Mouse (Mus musculus): ENCODE measurements at regions not wholly inside any gene's neighbourhood (a gene's known extent, or its start where the extent isn't known, plus 50 kb on each side); places are given as distances from the start of the nearest gene placed in this dataset.

- no peaks in the 10 kb centered on the region for H3K27me3 ChIP-seq
- no peaks in the 10 kb centered on the region for H3K36me3 ChIP-seq
- H3K4me2 ChIP-seq, result no peak overlapping the region
- WGBS, result 63% methylated on average over 17 of the region's 17 CpGs
- no peaks in the 10 kb centered on the region for H3K9me3 ChIP-seq
- no peak for ATAC-seq (ENCODE audit: insufficient number of reproducible peaks, low FRiP score, low TSS enrichment, low read depth)
- no peaks in the 10 kb centered on the region for H3K4me1 ChIP-seq
- no peak overlapping the region for H3K4me3 ChIP-seq
- H3K27ac ChIP-seq, result no peak overlapping the region
- H3K9ac ChIP-seq, result no peak overlapping the region
Measured at GRCm38 (mm10) chr5:90026835-90027753, 144.0 kb upstream of the Adamts3 start.

- no peak overlapping the region for H3K4me3 ChIP-seq
- H3K4me2 ChIP-seq, result no peak overlapping the region
- no peak for ATAC-seq (ENCODE audit: insufficient number of reproducible peaks, low FRiP score, low TSS enrichment, low read depth)
- no peaks in the 10 kb centered on the region for H3K9me3 ChIP-seq
- 36% methylated on average over 1 of the region's 1 CpGs for WGBS
- H3K4me1 ChIP-seq, result no peaks in the 10 kb centered on the region
- H3K27ac ChIP-seq, result no peak overlapping the region
- no peak overlapping the region for H3K9ac ChIP-seq
- H3K27me3 ChIP-seq, result no peaks in the 10 kb centered on the region
- H3K36me3 ChIP-seq, result no peaks in the 10 kb centered on the region
Measured at GRCm38 (mm10) chr5:90021447-90021846, 138.3 kb upstream of the Adamts3 start.

- Histone ChIP-seq H3K4me3 (no peak overlapping the region), H3K9ac (no peak overlapping the region), H3K27me3 (no peaks in the 10 kb centered on the region), H3K27ac (no peak overlapping the region), H3K36me3 (no peaks in the 10 kb centered on the region), H3K9me3 (no peaks in the 10 kb centered on the region), H3K4me2 (no peak overlapping the region), H3K4me1 (no peaks in the 10 kb centered on the region)
- 88% methylated on average over 6 of the region's 6 CpGs for WGBS
- ATAC-seq (ENCODE audit: insufficient number of reproducible peaks, low FRiP score, low TSS enrichment, low read depth), result no peak
Measured at GRCm38 (mm10) chr5:90000758-90001157, 117.6 kb upstream of the Adamts3 start.

GRCm38 (mm10) chr5:89991568-89991967 is 108.4 kb upstream of the Adamts3 start:
- WGBS, result 79% methylated on average over 2 of the region's 2 CpGs
- Histone ChIP-seq H3K9ac (no peak overlapping the region), H3K9me3 (no peaks in the 10 kb centered on the region), H3K36me3 (no peaks in the 10 kb centered on the region), H3K4me2 (no peak overlapping the region), H3K27me3 (no peaks in the 10 kb centered on the region), H3K4me3 (no peak overlapping the region), H3K4me1 (no peaks in the 10 kb centered on the region), H3K27ac (no peak overlapping the region)
- ATAC-seq (ENCODE audit: insufficient number of reproducible peaks, low FRiP score, low TSS enrichment, low read depth), result no peak

GRCm38 (mm10) chr5:89981627-89982026 is 98.5 kb upstream of the Adamts3 start:
- Histone ChIP-seq H3K4me1 (no peaks in the 10 kb centered on the region), H3K9me3 (no peaks in the 10 kb centered on the region), H3K4me3 (no peak overlapping the region), H3K4me2 (no peak overlapping the region), H3K27ac (no peak overlapping the region), H3K27me3 (no peaks in the 10 kb centered on the region), H3K9ac (no peak overlapping the region), H3K36me3 (no peaks in the 10 kb centered on the region)
- ATAC-seq (ENCODE audit: insufficient number of reproducible peaks, low FRiP score, low TSS enrichment, low read depth), result no peak
- 43% methylated on average over 6 of the region's 6 CpGs for WGBS

- no peaks in the 10 kb centered on the region for H3K27me3 ChIP-seq
- WGBS, result 82% methylated on average over 3 of the region's 3 CpGs
- H3K27ac ChIP-seq, result no peak overlapping the region
- no peak overlapping the region for H3K4me3 ChIP-seq
- no peaks in the 10 kb centered on the region for H3K36me3 ChIP-seq
- no peak overlapping the region for H3K9ac ChIP-seq
- ATAC-seq (ENCODE audit: insufficient number of reproducible peaks, low FRiP score, low TSS enrichment, low read depth), result no peak
- H3K9me3 ChIP-seq, result no peaks in the 10 kb centered on the region
- H3K4me1 ChIP-seq, result no peaks in the 10 kb centered on the region
- no peak overlapping the region for H3K4me2 ChIP-seq
Measured at GRCm38 (mm10) chr5:89980204-89980603, 97.1 kb upstream of the Adamts3 start.

- Histone ChIP-seq H3K27ac (no peak overlapping the region), H3K27me3 (no peaks in the 10 kb centered on the region), H3K9me3 (no peaks in the 10 kb centered on the region), H3K36me3 (no peaks in the 10 kb centered on the region), H3K9ac (no peak overlapping the region), H3K4me3 (no peak overlapping the region), H3K4me1 (no peaks in the 10 kb centered on the region), H3K4me2 (no peak overlapping the region)
- no peak for ATAC-seq (ENCODE audit: insufficient number of reproducible peaks, low FRiP score, low TSS enrichment, low read depth)
- 81% methylated on average over 11 of the region's 11 CpGs for WGBS
Measured at GRCm38 (mm10) chr5:89952611-89953010, 69.5 kb upstream of the Adamts3 start.

- Histone ChIP-seq H3K27me3 (no peaks in the 10 kb centered on the region), H3K9me3 (no peaks in the 10 kb centered on the region), H3K27ac (no peak overlapping the region), H3K4me1 (peaks cover 13% of the 10 kb centered on the region; the same call in 1 of the 2 replicates), H3K4me3 (no peak overlapping the region), H3K36me3 (no peaks in the 10 kb centered on the region), H3K4me2 (no peak overlapping the region), H3K9ac (no peak overlapping the region)
- ATAC-seq (ENCODE audit: insufficient number of reproducible peaks, low FRiP score, low TSS enrichment, low read depth), result no peak
- 41% methylated on average over 3 of the region's 3 CpGs for WGBS
Measured at GRCm38 (mm10) chr5:89945660-89945925, 62.5 kb upstream of the Adamts3 start.

GRCm38 (mm10) chr5:89944855-89945659 is 61.9 kb upstream of the Adamts3 start:
- H3K4me2 ChIP-seq, result no peak overlapping the region
- no peak overlapping the region for H3K27ac ChIP-seq
- WGBS, result 42% methylated on average over 5 of the region's 5 CpGs
- no peaks in the 10 kb centered on the region for H3K9me3 ChIP-seq
- peaks cover 13% of the 10 kb centered on the region; the same call in 1 of the 2 replicates for H3K4me1 ChIP-seq
- H3K27me3 ChIP-seq, result no peaks in the 10 kb centered on the region
- no peak for ATAC-seq (ENCODE audit: insufficient number of reproducible peaks, low FRiP score, low TSS enrichment, low read depth)
- no peak overlapping the region for H3K4me3 ChIP-seq
- H3K36me3 ChIP-seq, result no peaks in the 10 kb centered on the region
- no peak overlapping the region for H3K9ac ChIP-seq

GRCm38 (mm10) chr5:89943276-89944127 is 60.4 kb upstream of the Adamts3 start:
- Histone ChIP-seq H3K9ac (no peak overlapping the region), H3K9me3 (0 out of 2 replicates have a peak, but pooled peaks cover 4% of the 10 kb centered on the region), H3K27ac (no peak overlapping the region), H3K4me1 (peaks cover 13% of the 10 kb centered on the region; the same call in 1 of the 2 replicates), H3K4me2 (no peak overlapping the region), H3K4me3 (no peak overlapping the region), H3K36me3 (no peaks in the 10 kb centered on the region), H3K27me3 (no peaks in the 10 kb centered on the region)
- WGBS, result 70% methylated on average over 9 of the region's 9 CpGs
- no peak for ATAC-seq (ENCODE audit: insufficient number of reproducible peaks, low FRiP score, low TSS enrichment, low read depth)

- no peaks in the 10 kb centered on the region for H3K27me3 ChIP-seq
- H3K27ac ChIP-seq, result peak overlapping the region; percentile 54
- no peak for ATAC-seq (ENCODE audit: insufficient number of reproducible peaks, low FRiP score, low TSS enrichment, low read depth)
- H3K4me1 ChIP-seq, result peaks cover 13% of the 10 kb centered on the region; the same call in 1 of the 2 replicates
- H3K9ac ChIP-seq, result no peak overlapping the region
- no peaks in the 10 kb centered on the region for H3K36me3 ChIP-seq
- no peak overlapping the region for H3K4me2 ChIP-seq
- WGBS, result 21% methylated on average over 4 of the region's 4 CpGs
- no peak overlapping the region for H3K4me3 ChIP-seq
- 0 out of 2 replicates have a peak, but pooled peaks cover 4% of the 10 kb centered on the region for H3K9me3 ChIP-seq
Measured at GRCm38 (mm10) chr5:89942244-89942643, 59.1 kb upstream of the Adamts3 start.

All from limb, embryonic 15.5 days (tissue).